Mouse (Mus musculus): Measurements from ENCODE around the gene Dvl2. TPM values are rescaled to one million over a fixed set of nuclear protein-coding genes. Genes with fewer than 3 reads are reported as not detected.

Gene Dvl2
- polyA plus RNA-seq, 1 experiment from 2014 or later: 46.6 TPM

- Histone ChIP-seq H3K4me3 (replicated peaks) (peak overlapping the region; percentile 41), H3K27me3 (no peaks in the 10 kb centered on the region), H3K9ac (peak overlapping the region; percentile 64), H3K27ac (peak overlapping the region; percentile 68), H3K36me3 (replicated peaks) (no peaks in the 10 kb centered on the region), H3K4me2 (peak overlapping the region; percentile 72), H3K4me1 (peaks cover 88% of the 10 kb centered on the region), H3K9me3 (no peaks in the 10 kb centered on the region)
- ATAC-seq (ENCODE audit: low FRiP score): no peak
- WGBS: 3% methylated on average over 27 of the region's 29 CpGs
These were observed 23.2 kb downstream of the Dvl2 start for GRCm38 (mm10) chr11:70023481-70024150.

- peak overlapping the region; percentile 72 for H3K4me2 ChIP-seq
- H3K9ac ChIP-seq: peak overlapping the region; percentile 64
- H3K27me3 ChIP-seq: no peaks in the 10 kb centered on the region
- H3K9me3 ChIP-seq: no peaks in the 10 kb centered on the region
- H3K4me1 ChIP-seq: peaks cover 86% of the 10 kb centered on the region
- peak overlapping the region; percentile 68 for H3K27ac ChIP-seq
- H3K36me3 ChIP-seq (replicated peaks): no peaks in the 10 kb centered on the region
- peak overlapping the region; percentile 41 for H3K4me3 ChIP-seq (replicated peaks)
- 11% methylated on average over 5 of the region's 6 CpGs for WGBS
- ATAC-seq (ENCODE audit: low FRiP score): no peak
These were observed 23.7 kb downstream of the Dvl2 start for GRCm38 (mm10) chr11:70024151-70024514.

- H3K4me1 ChIP-seq: peaks cover 87% of the 10 kb centered on the region
- H3K27ac ChIP-seq: peak overlapping the region; percentile 96
- peak overlapping the region; percentile 28 for H3K4me3 ChIP-seq (replicated peaks)
- 1% methylated on average over 14 of the region's 19 CpGs for WGBS
- H3K27me3 ChIP-seq: no peaks in the 10 kb centered on the region
- 0 out of 2 replicates have a peak, but pooled peaks have one; percentile 8 for ATAC-seq (ENCODE audit: low FRiP score)
- H3K9ac ChIP-seq: peak overlapping the region; percentile 36
- peaks cover 12% of the 10 kb centered on the region for H3K36me3 ChIP-seq (replicated peaks)
- no peaks in the 10 kb centered on the region for H3K9me3 ChIP-seq
- H3K4me2 ChIP-seq: peak overlapping the region; percentile 67
These were observed 26.3 kb downstream of the Dvl2 start for GRCm38 (mm10) chr11:70026689-70027088.

DNA sequence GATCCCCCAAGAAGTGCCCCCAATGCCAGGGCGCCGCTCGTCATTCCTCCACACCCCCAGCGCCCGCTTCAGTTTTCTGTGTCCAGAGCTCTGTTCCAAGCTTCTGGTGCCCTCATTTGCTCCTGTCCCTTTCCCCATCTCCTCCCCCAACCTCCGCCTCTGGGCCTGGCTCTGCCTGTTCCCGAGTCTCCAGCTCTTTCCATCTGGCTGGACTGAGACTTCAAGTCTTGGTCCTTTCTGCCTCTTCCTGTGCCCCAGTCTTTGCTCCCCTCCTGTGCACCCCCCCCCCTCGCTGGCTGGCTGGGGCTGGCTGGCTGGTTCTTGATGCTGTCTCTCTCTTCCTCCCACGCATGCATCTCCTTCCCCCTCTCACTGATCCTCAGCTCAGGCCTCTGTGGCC is 27.0 kb downstream of the Dvl2 start:
- Histone ChIP-seq H3K9ac (peak overlapping the region; percentile 36), H3K27ac (peak overlapping the region; percentile 96), H3K4me2 (peak overlapping the region; percentile 67), H3K4me1 (peaks cover 82% of the 10 kb centered on the region), H3K4me3 (replicated peaks) (peak overlapping the region; percentile 28), H3K9me3 (no peaks in the 10 kb centered on the region), H3K27me3 (no peaks in the 10 kb centered on the region), H3K36me3 (replicated peaks) (peaks cover 19% of the 10 kb centered on the region)
- no peak for ATAC-seq (ENCODE audit: low FRiP score)
- WGBS: 33% methylated on average over 9 of the region's 9 CpGs

DNA sequence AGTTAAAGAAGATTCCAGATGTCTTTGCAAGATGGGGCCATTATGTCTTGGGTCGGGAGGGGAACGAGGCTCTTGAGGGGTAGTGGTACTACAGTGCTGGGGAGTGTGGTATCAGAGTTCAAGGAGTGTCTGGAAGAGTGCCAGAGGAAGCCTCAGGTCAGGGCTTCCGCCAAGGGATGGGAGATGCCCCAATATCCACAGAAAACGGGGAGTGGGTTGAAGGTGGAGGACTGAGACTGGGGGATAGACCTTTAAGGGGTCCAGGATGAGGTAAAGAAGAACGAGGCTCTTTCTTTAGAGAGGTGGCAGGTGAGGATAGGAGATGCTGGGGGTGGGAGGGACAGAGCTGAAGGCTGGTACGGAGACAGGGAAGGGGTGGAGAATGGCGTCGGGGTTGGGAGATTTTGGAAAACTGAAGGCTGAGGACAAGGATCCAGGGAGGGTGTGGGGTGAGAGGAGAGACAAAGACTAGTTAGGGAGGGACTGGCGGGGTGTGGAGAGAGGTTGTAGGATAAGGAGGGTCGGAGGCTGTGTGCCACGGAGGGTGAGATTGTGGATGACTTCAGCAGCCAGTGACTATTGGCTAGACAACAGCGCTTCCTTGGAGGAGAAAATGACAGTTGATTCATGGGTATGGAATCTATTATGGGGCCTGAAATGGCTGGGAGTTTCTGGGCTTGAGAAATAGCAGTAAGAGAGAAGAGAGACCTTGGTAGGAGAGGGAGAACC is 28.2 kb downstream of the Dvl2 start:
- Histone ChIP-seq H3K4me1 (peaks cover 70% of the 10 kb centered on the region), H3K9ac (peak overlapping the region; percentile 39), H3K27ac (peak overlapping the region; percentile 96), H3K27me3 (no peaks in the 10 kb centered on the region), H3K36me3 (replicated peaks) (peaks cover 27% of the 10 kb centered on the region), H3K4me3 (replicated peaks) (peak overlapping the region; percentile 36), H3K4me2 (peak overlapping the region; percentile 67), H3K9me3 (no peaks in the 10 kb centered on the region)
- peak; percentile 2; the same call in 1 of the 2 replicates for ATAC-seq (ENCODE audit: low FRiP score)
- WGBS: 21% methylated on average over 12 of the region's 12 CpGs

DNA sequence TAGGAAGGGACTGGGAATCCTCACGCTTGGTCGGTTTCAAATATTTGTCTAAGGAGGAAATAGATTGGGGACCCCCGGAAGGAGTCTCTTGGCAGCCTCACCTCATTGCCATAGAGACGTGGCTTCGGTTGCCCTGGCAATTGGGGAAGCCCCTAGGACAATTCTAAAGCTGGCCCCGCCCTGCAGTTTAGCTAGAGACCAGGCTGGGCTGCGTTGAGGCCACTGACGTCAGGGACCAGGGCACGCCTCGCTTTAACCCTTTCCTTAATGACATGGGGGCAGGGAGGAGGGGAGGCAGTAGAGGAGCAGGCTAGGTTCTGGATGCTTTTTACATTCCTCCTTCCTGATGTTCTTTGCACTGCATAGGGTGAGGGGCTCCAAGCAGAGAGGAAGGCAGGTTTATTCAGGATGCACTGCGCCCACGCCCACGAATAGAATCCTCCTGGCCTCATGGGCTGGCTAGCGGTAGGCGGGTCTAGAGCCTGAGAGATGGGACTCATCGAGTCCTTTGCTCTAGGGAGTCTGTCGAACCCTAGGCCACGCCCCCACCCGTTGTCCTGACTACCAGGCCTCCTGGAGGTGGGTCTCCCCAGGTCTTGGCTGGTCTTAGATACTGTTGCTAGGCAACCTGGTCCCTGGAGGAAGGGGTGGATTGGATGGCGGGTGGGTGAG is 28.9 kb downstream of the Dvl2 start:
- peak; percentile 95 for ATAC-seq (ENCODE audit: low FRiP score)
- Histone ChIP-seq H3K27me3 (no peaks in the 10 kb centered on the region), H3K36me3 (replicated peaks) (peaks cover 33% of the 10 kb centered on the region), H3K9me3 (no peaks in the 10 kb centered on the region), H3K4me1 (peaks cover 64% of the 10 kb centered on the region), H3K9ac (peak overlapping the region; percentile 57), H3K27ac (peak overlapping the region; percentile 96), H3K4me2 (peak overlapping the region; percentile 67), H3K4me3 (replicated peaks) (peak overlapping the region; percentile 36)
- WGBS: 0% methylated on average over 20 of the region's 20 CpGs

DNA sequence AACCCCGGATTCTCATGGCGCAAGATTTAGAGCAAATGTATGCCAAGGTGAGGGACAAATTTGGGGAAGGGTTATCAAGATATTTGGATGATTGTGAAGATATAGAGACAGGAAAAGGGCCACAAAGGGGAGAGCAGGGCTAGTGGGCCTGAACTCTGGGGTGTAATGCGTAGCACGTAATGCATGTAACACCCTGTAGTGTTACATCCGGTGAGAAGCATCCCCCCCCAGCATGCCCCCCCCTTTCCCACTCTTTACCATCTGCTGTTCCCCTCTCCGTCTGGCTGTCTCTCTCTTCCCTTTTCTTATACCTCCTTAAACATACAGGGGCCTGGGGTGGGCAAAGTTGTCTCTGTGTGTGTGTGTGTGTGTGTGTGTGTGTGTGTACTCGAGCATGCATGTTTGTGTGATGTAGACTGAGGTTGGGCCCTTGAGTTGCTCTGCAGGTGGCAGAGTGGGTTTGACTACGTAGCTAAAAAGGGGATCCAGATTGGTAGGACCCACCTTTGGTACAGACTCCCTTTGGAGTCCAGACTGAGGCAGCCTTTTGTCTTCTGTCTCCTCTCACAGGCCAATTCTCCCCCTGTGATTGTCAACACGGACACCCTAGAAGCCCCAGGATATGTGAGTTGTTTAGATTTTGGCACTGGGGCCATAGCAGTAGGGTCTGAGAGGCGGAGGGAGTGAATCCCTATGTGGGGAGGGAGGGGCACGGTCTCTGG is 29.6 kb downstream of the Dvl2 start:
- WGBS: 23% methylated on average over 11 of the region's 11 CpGs

GRCm38 (mm10) chr11:70030651-70031320 is 30.4 kb downstream of the Dvl2 start:
- Histone ChIP-seq H3K27ac (peak overlapping the region; percentile 96), H3K9ac (0 out of 2 replicates have a peak overlapping the region, but pooled peaks have one; percentile 57), H3K36me3 (replicated peaks) (peaks cover 39% of the 10 kb centered on the region), H3K27me3 (no peaks in the 10 kb centered on the region), H3K4me3 (replicated peaks) (peak overlapping the region; percentile 36; the same call in 1 of the 2 replicates), H3K4me2 (peak overlapping the region; percentile 67), H3K4me1 (peaks cover 49% of the 10 kb centered on the region), H3K9me3 (no peaks in the 10 kb centered on the region)
- WGBS: 94% methylated on average over 28 of the region's 28 CpGs
- ATAC-seq (ENCODE audit: low FRiP score): no peak

More for the DNA sequence above, 29.6 kb downstream of the Dvl2 start:
- Histone ChIP-seq H3K36me3 (replicated peaks) (peaks cover 37% of the 10 kb centered on the region), H3K4me3 (replicated peaks) (peak overlapping the region; percentile 36), H3K4me2 (peak overlapping the region; percentile 67), H3K9ac (peak overlapping the region; percentile 57), H3K27me3 (no peaks in the 10 kb centered on the region), H3K4me1 (peaks cover 57% of the 10 kb centered on the region), H3K9me3 (no peaks in the 10 kb centered on the region), H3K27ac (peak overlapping the region; percentile 96)
- ATAC-seq (ENCODE audit: low FRiP score): peak; percentile 56

DNA sequence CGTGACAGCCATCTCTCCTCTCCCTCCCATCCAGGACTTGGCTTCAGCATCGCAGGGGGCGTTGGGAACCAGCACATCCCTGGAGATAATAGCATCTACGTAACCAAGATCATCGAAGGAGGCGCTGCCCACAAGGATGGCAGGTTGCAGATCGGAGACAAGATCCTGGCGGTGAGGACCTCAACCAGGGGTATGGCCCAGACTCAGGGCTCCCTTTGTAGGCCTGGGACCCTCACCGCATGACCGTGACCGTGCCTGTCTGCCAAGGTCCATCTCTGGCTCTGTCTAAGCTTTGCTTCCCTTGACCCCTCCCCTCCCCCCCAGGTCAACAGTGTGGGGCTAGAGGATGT is 30.9 kb downstream of the Dvl2 start:
- ATAC-seq (ENCODE audit: low FRiP score): no peak
- H3K4me1 ChIP-seq: peaks cover 44% of the 10 kb centered on the region
- no peak overlapping the region for H3K9ac ChIP-seq
- 96% methylated on average over 11 of the region's 11 CpGs for WGBS
- no peaks in the 10 kb centered on the region for H3K9me3 ChIP-seq
- H3K27me3 ChIP-seq: no peaks in the 10 kb centered on the region
- H3K4me2 ChIP-seq: 0 out of 2 replicates have a peak overlapping the region, but pooled peaks have one; percentile 67
- peaks cover 39% of the 10 kb centered on the region for H3K36me3 ChIP-seq (replicated peaks)
- H3K4me3 ChIP-seq (replicated peaks): no peak overlapping the region
- no peak overlapping the region for H3K27ac ChIP-seq

- no peak for ATAC-seq (ENCODE audit: low FRiP score)
- H3K27me3 ChIP-seq: no peaks in the 10 kb centered on the region
- H3K4me3 ChIP-seq (replicated peaks): no peak overlapping the region
- peaks cover 73% of the 10 kb centered on the region for H3K36me3 ChIP-seq (replicated peaks)
- H3K9ac ChIP-seq: no peak overlapping the region
- no peak overlapping the region for H3K4me2 ChIP-seq
- 88% methylated on average over 7 of the region's 7 CpGs for WGBS
- H3K27ac ChIP-seq: no peak overlapping the region
- H3K9me3 ChIP-seq: no peaks in the 10 kb centered on the region
- H3K4me1 ChIP-seq: 0 out of 2 replicates have a peak, but pooled peaks cover 3% of the 10 kb centered on the region
These were observed 37.8 kb downstream of the Dvl2 start for GRCm38 (mm10) chr11:70038174-70038573.

DNA sequence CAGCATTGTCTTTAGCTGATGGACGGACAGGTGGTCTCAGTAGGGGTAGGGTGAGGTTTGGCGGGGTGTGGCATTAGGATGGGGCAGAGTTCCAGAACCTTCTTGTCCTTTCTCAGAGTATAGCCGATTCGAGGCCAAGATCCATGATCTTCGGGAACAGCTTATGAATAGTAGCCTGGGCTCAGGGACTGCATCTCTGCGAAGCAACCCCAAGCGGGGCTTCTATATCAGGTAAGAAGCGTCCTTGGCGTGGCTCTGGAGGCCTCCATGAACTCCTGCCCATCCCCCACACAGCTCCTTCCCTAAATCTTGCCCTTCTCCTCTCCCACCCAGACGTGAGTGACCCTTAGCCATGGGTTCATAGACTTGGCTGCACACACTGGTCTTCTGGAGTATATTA is 39.2 kb downstream of the Dvl2 start:
- Histone ChIP-seq H3K4me1 (peaks cover 4% of the 10 kb centered on the region; the same call in 1 of the 2 replicates), H3K27ac (no peak overlapping the region), H3K36me3 (replicated peaks) (peaks cover 76% of the 10 kb centered on the region), H3K4me3 (replicated peaks) (no peak overlapping the region), H3K4me2 (no peak overlapping the region), H3K9ac (no peak overlapping the region), H3K9me3 (no peaks in the 10 kb centered on the region), H3K27me3 (no peaks in the 10 kb centered on the region)
- 90% methylated on average over 10 of the region's 10 CpGs for WGBS
- ATAC-seq (ENCODE audit: low FRiP score): no peak
